Mouse (Mus musculus) brain, embryonic 18.5 days (tissue): Measurements from ENCODE around the gene Ifih1.

ENCODE experiments used
- DNase-seq: peaks from one replicate; pipeline ENCODE4 v3.0.0-alpha.2; 2012; ENCODE audit warnings: low read depth, low spot score

Ifih1 gene

GRCm38 (mm10) chr2:62646014-62646645, at the start of gene Ifih1:
Gene Ifih1, minus strand, starts transcription at chr2:62646255.
- DNase-seq: no peak

- no peak for DNase-seq
Observed at GRCm38 (mm10) chr2:62685934-62686333, 39.9 kb upstream of the Ifih1 start.

GRCm38 (mm10) chr2:62684989-62685595, 39.0 kb upstream of the Ifih1 start:
- DNase-seq: no peak

- DNase-seq: no peak
Observed at GRCm38 (mm10) chr2:62681667-62682066, 35.6 kb upstream of the Ifih1 start.

- DNase-seq: no peak
Observed at GRCm38 (mm10) chr2:62672788-62673187, 26.7 kb upstream of the Ifih1 start.

GRCm38 (mm10) chr2:62670767-62671166, 24.7 kb upstream of the Ifih1 start:
- no peak for DNase-seq

GRCm38 (mm10) chr2:62670301-62670700, 24.2 kb upstream of the Ifih1 start:
- DNase-seq: no peak

GRCm38 (mm10) chr2:62669848-62670247, 23.8 kb upstream of the Ifih1 start:
- DNase-seq: no peak

- no peak for DNase-seq
Observed at GRCm38 (mm10) chr2:62665536-62665935, 19.5 kb upstream of the Ifih1 start.

GRCm38 (mm10) chr2:62664839-62665238, 18.8 kb upstream of the Ifih1 start:
- DNase-seq: no peak

- DNase-seq: no peak
Observed at GRCm38 (mm10) chr2:62664135-62664670, 18.1 kb upstream of the Ifih1 start, which contains the start of gene Gca. Gene Gca, plus strand, starts transcription at chr2:62664285.

- no peak for DNase-seq
Observed at GRCm38 (mm10) chr2:62662560-62662959, 16.5 kb upstream of the Ifih1 start.

GRCm38 (mm10) chr2:62660565-62660964, 14.5 kb upstream of the Ifih1 start:
- no peak for DNase-seq

- DNase-seq: no peak
Observed at GRCm38 (mm10) chr2:62656072-62656471, 10.0 kb upstream of the Ifih1 start.

GRCm38 (mm10) chr2:62654519-62655338, 8.7 kb upstream of the Ifih1 start:
- DNase-seq: no peak

GRCm38 (mm10) chr2:62652466-62652865, 6.4 kb upstream of the Ifih1 start:
- no peak for DNase-seq

GRCm38 (mm10) chr2:62651890-62652289, 5.8 kb upstream of the Ifih1 start:
- no peak for DNase-seq

- no peak for DNase-seq
Observed at GRCm38 (mm10) chr2:62646671-62647289, 725 bp upstream of the Ifih1 start.

- no peak for DNase-seq
Observed at GRCm38 (mm10) chr2:62645475-62645874, 580 bp downstream of the Ifih1 start.

GRCm38 (mm10) chr2:62644891-62645290, 1.2 kb downstream of the Ifih1 start:
- DNase-seq: no peak

GRCm38 (mm10) chr2:62643405-62644305, 2.4 kb downstream of the Ifih1 start:
- DNase-seq: no peak
